Mouse (Mus musculus) B cell, adult 62 days (primary cell): ENCODE data around the gene Gm20877. TPM values are rescaled to one million over a fixed set of nuclear protein-coding genes. Genes with fewer than 3 reads are reported as not detected.

Source experiments
- total RNA-seq: library from RNA; stranded (reverse); gene quantifications from 4 replicates; pipeline ENCODE4 v1.2.4, GENCODE M21; 2023

The Gm20877 gene
- not detected in 4 replicates for total RNA-seq

GRCm38 (mm10) chrY:17093573-17093972 is at the start of gene Gm20877:
TSS of gene Gm20877 (plus strand) at chrY:17093873.

